Mouse (Mus musculus): ENCODE data around the gene Adcyap1r1. TPM values are rescaled to one million over a fixed set of nuclear protein-coding genes. Genes with fewer than 3 reads are reported as not detected.

Gene Adcyap1r1
- total and polyA plus RNA-seq, 3 experiments: not detected

- H3K27me3 ChIP-seq (ENCODE audit: control insufficient read depth in 1 of 2, insufficient read depth in 2 of 2, low read length in 2 of 2): no peaks in the 10 kb centered on the region
- H3K4me3 ChIP-seq (ENCODE audit: control insufficient read depth in 1 of 2, insufficient read depth in 1 of 2, low read depth in 2 of 2, low read length in 2 of 2): no peak overlapping the region
- no peaks in the 10 kb centered on the region for H3K4me1 ChIP-seq (ENCODE audit: control insufficient read depth in 1 of 2, insufficient read depth in 2 of 2, low read length in 2 of 2)
- no peak overlapping the region for H3K27ac ChIP-seq (ENCODE audit: control insufficient read depth, low read depth, low read length)
- no peaks in the 10 kb centered on the region for H3K79me2 ChIP-seq (ENCODE audit: control insufficient read depth, insufficient read depth, low read length, poor library complexity)
- no peaks in the 10 kb centered on the region for H3K9me3 ChIP-seq (replicated peaks; ENCODE audit: insufficient read depth, low read length)
- TF ChIP-seq RCOR1 (IDR thresholded peaks at IDR 0.05; ENCODE audit: low read depth, low read length): no peak
- no peak for DNase-seq (ENCODE audit: low read depth, low spot score)
- no peak overlapping the region for H3K9ac ChIP-seq (ENCODE audit: control insufficient read depth, low read depth, low read length, poor library complexity, severe bottlenecking)
- no peaks in the 10 kb centered on the region for H3K36me3 ChIP-seq (ENCODE audit: control insufficient read depth in 1 of 2, insufficient read depth in 2 of 2, low read length in 2 of 2)
Measured at GRCm38 (mm10) chr6:55483360-55483759, 31.6 kb downstream of the Adcyap1r1 start.

- no peaks in the 10 kb centered on the region for H3K27me3 ChIP-seq (ENCODE audit: control insufficient read depth in 1 of 2, insufficient read depth in 2 of 2, low read length in 2 of 2)
- no peaks in the 10 kb centered on the region for H3K9me3 ChIP-seq (replicated peaks; ENCODE audit: insufficient read depth, low read length)
- no peaks in the 10 kb centered on the region for H3K79me2 ChIP-seq (ENCODE audit: control insufficient read depth, insufficient read depth, low read length, poor library complexity)
- DNase-seq (ENCODE audit: low read depth, low spot score): no peak
- no peaks in the 10 kb centered on the region for H3K36me3 ChIP-seq (ENCODE audit: control insufficient read depth in 1 of 2, insufficient read depth in 2 of 2, low read length in 2 of 2)
- TF ChIP-seq MXI1 (IDR thresholded peaks at IDR 0.05; ENCODE audit: low read depth, low read length) (no peak), KAT2A (conservative IDR thresholded peaks at IDR 0.05; ENCODE audit: low read depth, low read length) (no peak), NELFE (IDR thresholded peaks at IDR 0.05; ENCODE audit: low read depth, low read length) (no peak), POLR2AphosphoS5 (IDR thresholded peaks at IDR 0.05; ENCODE audit: borderline replicate concordance, low read depth, low read length) (no peak), CHD2 (IDR thresholded peaks at IDR 0.05; ENCODE audit: low read length) (no peak), EP300 (IDR thresholded peaks at IDR 0.05; ENCODE audit: low read depth in 1 of 2, low read length in 2 of 2) (no peak), CHD1 (IDR thresholded peaks at IDR 0.05; ENCODE audit: low read depth, low read length) (no peak), TAL1 (IDR thresholded peaks at IDR 0.05; ENCODE audit: low read length) (no peak), POLR2AphosphoS2 (IDR thresholded peaks at IDR 0.05; ENCODE audit: low read length) (no peak), RCOR1 (IDR thresholded peaks at IDR 0.05; ENCODE audit: low read depth, low read length) (no peak), JUND (IDR thresholded peaks at IDR 0.05; ENCODE audit: low read depth, low read length) (no peak), E2F4 (IDR thresholded peaks at IDR 0.05; ENCODE audit: borderline replicate concordance, low read depth, low read length) (no peak), GATA1 (IDR thresholded peaks at IDR 0.05; ENCODE audit: low read depth, low read length) (no peak), ZNF384 (IDR thresholded peaks at IDR 0.05; ENCODE audit: low read depth, low read length) (no peak), POLR2A (IDR thresholded peaks at IDR 0.05; ENCODE audit: control insufficient read depth in 1 of 2, insufficient read depth in 1 of 2, low read depth in 1 of 2, low read length in 2 of 2, poor library complexity in 1 of 2) (no peak), HCFC1 (IDR thresholded peaks at IDR 0.05; ENCODE audit: low read depth, low read length) (no peak)
- H3K27ac ChIP-seq (ENCODE audit: control insufficient read depth, low read depth, low read length): no peak overlapping the region
- H3K9ac ChIP-seq (ENCODE audit: control insufficient read depth, low read depth, low read length, poor library complexity, severe bottlenecking): no peak overlapping the region
- no peaks in the 10 kb centered on the region for H3K4me1 ChIP-seq (ENCODE audit: control insufficient read depth in 1 of 2, insufficient read depth in 2 of 2, low read length in 2 of 2)
- H3K4me3 ChIP-seq (ENCODE audit: control insufficient read depth in 1 of 2, insufficient read depth in 1 of 2, low read depth in 2 of 2, low read length in 2 of 2): no peak overlapping the region
Measured at GRCm38 (mm10) chr6:55484224-55484623, 32.4 kb downstream of the Adcyap1r1 start.

- no peak overlapping the region for H3K9ac ChIP-seq (ENCODE audit: control insufficient read depth, low read depth, low read length, poor library complexity, severe bottlenecking)
- no peak for DNase-seq (ENCODE audit: low read depth, low spot score)
- TF ChIP-seq TAL1 (IDR thresholded peaks at IDR 0.05; ENCODE audit: low read length): no peak
- no peak for TF ChIP-seq CTCF (IDR thresholded peaks at IDR 0.05 in 2 of 3, conservative IDR thresholded peaks at IDR 0.05 in 1 of 3; ENCODE audit: control insufficient read depth in 1 of 3, insufficient read depth in 1 of 3, low read depth in 2 of 3, low read length in 3 of 3, poor library complexity in 1 of 3, severe bottlenecking in 1 of 3)
- TF ChIP-seq NRF1 (IDR thresholded peaks at IDR 0.05; ENCODE audit: insufficient read depth, low read depth, low read length, poor library complexity, severe bottlenecking): no peak
- TF ChIP-seq TBP (IDR thresholded peaks at IDR 0.05; ENCODE audit: low read depth, low read length): no peak
- TF ChIP-seq RAD21 (IDR thresholded peaks at IDR 0.05; ENCODE audit: low read depth, low read length): no peak
- TF ChIP-seq MEF2A (IDR thresholded peaks at IDR 0.05; ENCODE audit: extremely low read depth, insufficient replicate concordance, low read depth, low read length, poor library complexity, severe bottlenecking): no peak
- TF ChIP-seq CHD1 (IDR thresholded peaks at IDR 0.05; ENCODE audit: low read depth, low read length): no peak
- no peak for TF ChIP-seq GATA1 (IDR thresholded peaks at IDR 0.05; ENCODE audit: low read depth, low read length)
- no peaks in the 10 kb centered on the region for H3K36me3 ChIP-seq (ENCODE audit: control insufficient read depth in 1 of 2, insufficient read depth in 2 of 2, low read length in 2 of 2)
- H3K9me3 ChIP-seq (replicated peaks; ENCODE audit: insufficient read depth, low read length): no peaks in the 10 kb centered on the region
- no peaks in the 10 kb centered on the region for H3K79me2 ChIP-seq (ENCODE audit: control insufficient read depth, insufficient read depth, low read length, poor library complexity)
- H3K4me1 ChIP-seq (ENCODE audit: control insufficient read depth in 1 of 2, insufficient read depth in 2 of 2, low read length in 2 of 2): no peaks in the 10 kb centered on the region
- no peak overlapping the region for H3K27ac ChIP-seq (ENCODE audit: control insufficient read depth, low read depth, low read length)
- H3K4me3 ChIP-seq (ENCODE audit: control insufficient read depth in 1 of 2, insufficient read depth in 1 of 2, low read depth in 2 of 2, low read length in 2 of 2): no peak overlapping the region
- H3K27me3 ChIP-seq (ENCODE audit: control insufficient read depth in 1 of 2, insufficient read depth in 2 of 2, low read length in 2 of 2): no peaks in the 10 kb centered on the region
Measured at GRCm38 (mm10) chr6:55485216-55485615, 33.4 kb downstream of the Adcyap1r1 start.
